Mouse (Mus musculus) limb, embryonic 14.5 days (tissue): Measurements from ENCODE around the gene Gpn2. TPM values are rescaled to one million over a fixed set of nuclear protein-coding genes. Genes with fewer than 3 reads are reported as not detected.

Source experiments
- ATAC-seq: fragments of 200-750 bp; cut with Nextera tagmentation; 2 replicates; pipeline ENCODE4 v1.8.0; 2017; ENCODE audit warnings: low read depth, moderate number of reproducible peaks, moderate TSS enrichment; ENCODE audit not compliant: low FRiP score
- DNase-seq: peaks from one replicate; pipeline ENCODE4 v3.0.0-alpha.2; 2015; ENCODE audit warnings: low spot score
- H3K27ac ChIP-seq: fragments of 300-500 bp; sonication (generic); replicated peaks from 2 replicates; pipeline ENCODE4 v1.5.1; 2014; ENCODE audit warnings: low read depth, mild to moderate bottlenecking, low read length, moderate library complexity, mixed read lengths
- H3K27me3 ChIP-seq: fragments of 300-500 bp; sonication (generic); 2 replicates; pipeline ENCODE4 v1.6.1; 2014; ENCODE audit warnings: low read length, mixed read lengths; ENCODE audit not compliant: control insufficient read depth, insufficient read depth
- H3K36me3 ChIP-seq: fragments of 300-500 bp; sonication (generic); 2 replicates; pipeline ENCODE4 v1.6.1; 2014; ENCODE audit warnings: mild to moderate bottlenecking, low read length, moderate library complexity, mixed read lengths; ENCODE audit not compliant: control insufficient read depth, insufficient read depth
- H3K4me1 ChIP-seq: fragments of 300-500 bp; sonication (generic); 2 replicates; pipeline ENCODE4 v1.6.1; 2014; ENCODE audit warnings: antibody characterized with exemption, low read length, mixed read lengths; ENCODE audit not compliant: control insufficient read depth, insufficient read depth
- H3K4me2 ChIP-seq: fragments of 300-500 bp; sonication (generic); replicated peaks from 2 replicates; pipeline ENCODE4 v1.6.1; 2014; ENCODE audit warnings: low read depth, mild to moderate bottlenecking, low read length, moderate library complexity; ENCODE audit not compliant: severe bottlenecking
- H3K4me3 ChIP-seq: fragments of 300-500 bp; sonication (generic); replicated peaks from 2 replicates; pipeline ENCODE4 v1.5.1; 2014; ENCODE audit warnings: low read length
- H3K9ac ChIP-seq: fragments of 300-500 bp; sonication (generic); 2 replicates; pipeline ENCODE4 v1.6.1; 2014; ENCODE audit warnings: mild to moderate bottlenecking, low read depth, low read length, moderate library complexity; ENCODE audit not compliant: severe bottlenecking
- H3K9me3 ChIP-seq: fragments of 300-500 bp; sonication (generic); 2 replicates; pipeline ENCODE4 v1.6.1; 2016; ENCODE audit warnings: low read length; ENCODE audit not compliant: control insufficient read depth
- POLR2A ChIP-seq: fragments of 200-500 bp; IDR thresholded peaks from 2 replicates; pipeline ENCODE4 v1.8.0; 2012; ENCODE audit warnings: inconsistent platforms, mild to moderate bottlenecking, moderate library complexity, borderline replicate concordance; ENCODE audit not compliant: insufficient read depth, insufficient read length; ENCODE audit errors: extremely low read depth
- WGBS: fragments of 180-500 bp; shearing (Covaris S2); extraction: QIAGEN DNeasy Blood & Tissue Kit; methylation state at CpG from one replicate; pipeline ENCODE4 v1.1.7; 2014; 5-methylcytosine and 5-hydroxymethylcytosine counted together
- polyA plus RNA-seq, 2 experiments: library from polyadenylated mRNA; depleted of rRNA in 1 of 2; stranded (reverse) in 1 of 2; unstranded in 1 of 2; fragments of >200 nt; fragmentation: Nextera tagmentation in 1 of 2; extraction: Ambion mirVana in 1 of 2; gene quantifications; 2 replicates each; pipeline versions ENCODE4 v1.2.1 to v1.2.3; 2012 to 2014

Gene Gpn2
- polyA plus RNA-seq, 2 experiments = 17.6 to 33.2 TPM

DNA sequence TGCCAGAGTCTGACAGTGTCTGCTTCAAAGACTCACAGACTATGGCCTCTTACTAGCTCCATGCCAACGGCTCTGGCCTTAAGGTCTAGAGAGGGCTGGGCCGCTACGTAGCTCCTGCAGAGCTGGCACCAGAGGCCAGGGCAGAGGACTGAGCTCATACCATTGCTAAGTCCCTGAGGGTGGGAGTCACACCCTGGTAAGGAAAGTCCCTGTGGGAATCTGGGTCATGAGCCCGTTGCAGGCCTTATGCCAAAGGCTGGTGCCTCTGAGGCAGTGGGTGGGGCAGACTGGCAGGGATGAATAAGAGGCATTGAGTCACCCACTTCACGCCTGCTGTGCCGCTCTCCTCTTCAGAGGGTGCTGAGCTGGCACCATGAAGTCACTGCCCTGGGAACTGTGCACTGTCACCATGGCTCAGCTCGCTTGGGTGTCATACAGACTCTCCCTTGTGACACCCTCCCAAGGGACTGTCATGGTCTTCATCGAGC, 30.2 kb downstream of the Gpn2 start:
- 84% methylated on average over 7 of the region's 8 CpGs for WGBS
- peaks cover 70% of the 10 kb centered on the region for H3K36me3 ChIP-seq

DNA sequence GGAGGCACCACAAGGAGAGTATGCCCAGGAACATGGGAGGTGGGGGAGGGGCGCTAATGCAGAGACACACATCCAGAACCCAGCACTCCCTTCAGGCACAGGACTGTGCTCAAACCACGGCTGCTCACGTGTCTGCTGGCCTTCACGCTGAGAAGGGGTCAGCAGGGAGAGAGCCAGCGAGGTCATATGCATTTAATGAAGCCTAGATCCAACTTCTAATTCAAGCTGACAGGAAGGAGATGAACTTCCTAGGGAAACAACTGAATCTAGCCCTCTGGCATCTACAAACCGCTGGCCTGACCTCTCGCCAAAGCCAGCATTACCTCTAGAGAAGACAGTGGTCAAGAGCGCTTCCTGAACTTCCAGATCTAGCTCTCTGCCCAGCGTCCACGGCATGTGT, 31.3 kb downstream of the Gpn2 start:
- Histone ChIP-seq H3K36me3 (peaks cover 70% of the 10 kb centered on the region), H3K27ac (no peak overlapping the region), H3K27me3 (no peaks in the 10 kb centered on the region), H3K9ac (no peak overlapping the region), H3K4me1 (no peaks in the 10 kb centered on the region), H3K4me2 (no peak overlapping the region), H3K4me3 (no peak overlapping the region), H3K9me3 (peaks cover 6% of the 10 kb centered on the region; the same call in 1 of the 2 replicates)
- DNase-seq = no peak
- TF ChIP-seq POLR2A = no peak
- WGBS = 77% methylated on average over 10 of the region's 10 CpGs
- ATAC-seq = no peak

More for the DNA sequence above, 30.2 kb downstream of the Gpn2 start:
- Histone ChIP-seq H3K9me3 (peaks cover 6% of the 10 kb centered on the region; the same call in 1 of the 2 replicates), H3K4me2 (no peak overlapping the region), H3K9ac (no peak overlapping the region), H3K4me1 (no peaks in the 10 kb centered on the region), H3K4me3 (no peak overlapping the region), H3K27ac (no peak overlapping the region), H3K27me3 (no peaks in the 10 kb centered on the region)
- DNase-seq = no peak
- no peak for ATAC-seq
- TF ChIP-seq POLR2A = no peak

DNA sequence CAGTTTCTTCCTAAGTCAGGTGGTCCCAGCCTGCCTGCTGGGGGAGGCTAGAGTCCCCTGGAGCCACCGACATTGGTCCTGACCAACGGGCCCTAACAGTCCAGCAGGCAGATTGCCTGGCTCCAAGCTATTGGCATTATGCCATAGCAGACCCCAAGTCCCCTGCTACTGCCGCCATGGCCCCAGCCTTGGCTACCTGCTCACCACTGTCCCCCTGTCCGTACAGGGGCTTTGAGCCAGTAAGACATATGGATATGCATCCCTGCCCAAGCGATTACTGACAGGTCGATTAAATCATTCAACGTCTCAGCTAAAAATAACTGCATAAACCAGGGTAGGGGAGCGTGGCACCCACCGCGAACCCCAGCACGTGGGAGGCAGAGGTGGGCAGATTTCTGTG, 33.8 kb downstream of the Gpn2 start:
- peaks cover 55% of the 10 kb centered on the region for H3K36me3 ChIP-seq

DNA sequence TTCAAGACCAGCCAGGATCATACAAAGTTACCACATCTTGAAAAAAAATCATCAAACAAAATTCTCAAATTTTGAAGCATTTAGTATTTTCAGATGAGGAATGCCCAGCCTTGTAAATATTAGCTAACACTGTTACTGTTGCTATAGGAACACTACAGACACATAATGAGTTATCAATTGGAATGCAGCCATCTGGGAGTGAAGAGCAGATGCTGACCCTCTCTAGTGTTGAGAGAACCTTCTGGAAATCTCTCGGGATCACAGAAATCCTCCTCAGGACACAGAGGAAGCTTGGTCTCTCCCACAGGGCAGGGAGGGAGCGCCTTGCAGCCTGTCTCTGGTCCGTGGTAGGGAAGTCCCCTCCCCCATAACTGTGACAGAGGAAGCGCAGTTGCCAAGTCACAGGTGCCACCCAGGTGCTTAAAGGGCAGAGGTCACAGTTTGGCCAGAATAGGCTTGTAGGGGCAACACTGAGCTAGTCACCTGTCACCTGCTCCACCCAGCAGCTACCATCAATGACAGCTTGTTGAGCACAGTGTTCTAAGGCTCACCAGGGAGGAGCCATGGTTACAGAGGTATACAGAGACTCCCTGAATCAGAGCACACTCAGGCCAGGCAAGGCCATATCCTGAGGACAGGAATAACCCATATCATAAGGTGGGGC, 35.4 kb downstream of the Gpn2 start:
- Histone ChIP-seq H3K9ac (no peak overlapping the region), H3K4me2 (no peak overlapping the region), H3K4me3 (no peak overlapping the region), H3K36me3 (peaks cover 50% of the 10 kb centered on the region), H3K4me1 (no peaks in the 10 kb centered on the region), H3K9me3 (no peaks in the 10 kb centered on the region), H3K27ac (no peak overlapping the region), H3K27me3 (no peaks in the 10 kb centered on the region)
- no peak for TF ChIP-seq POLR2A
- 73% methylated on average over 4 of the region's 4 CpGs for WGBS
- ATAC-seq (no peak), DNase-seq (no peak)

More for the DNA sequence above, 33.8 kb downstream of the Gpn2 start:
- H3K4me1 ChIP-seq = no peaks in the 10 kb centered on the region
- no peaks in the 10 kb centered on the region for H3K27me3 ChIP-seq
- WGBS = 94% methylated on average over 11 of the region's 11 CpGs
- no peak for ATAC-seq
- H3K4me3 ChIP-seq = no peak overlapping the region
- no peak for TF ChIP-seq POLR2A
- H3K9me3 ChIP-seq = no peaks in the 10 kb centered on the region
- no peak overlapping the region for H3K9ac ChIP-seq
- H3K27ac ChIP-seq = no peak overlapping the region
- DNase-seq = no peak
- H3K4me2 ChIP-seq = no peak overlapping the region

DNA sequence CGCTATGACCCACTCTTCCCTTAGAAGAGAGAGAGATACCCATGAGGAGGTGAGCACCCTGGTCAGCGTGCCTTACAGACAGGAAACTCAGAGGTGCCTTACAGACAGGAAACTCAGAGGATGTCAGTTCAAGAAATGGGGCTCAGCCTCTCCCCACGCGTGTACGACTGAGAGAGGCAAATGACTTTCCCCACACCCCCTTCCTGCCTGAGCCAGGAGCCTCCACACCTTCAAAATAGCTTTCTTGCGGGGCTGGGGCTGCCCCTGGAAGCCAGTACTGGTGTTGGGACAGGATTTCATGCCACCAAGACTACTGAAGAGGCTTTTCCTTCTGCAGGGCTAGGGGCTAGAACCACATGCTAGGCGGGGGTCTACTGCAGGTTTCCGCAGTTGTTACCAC, 36.5 kb downstream of the Gpn2 start:
- H3K27ac ChIP-seq = no peak overlapping the region
- H3K27me3 ChIP-seq = no peaks in the 10 kb centered on the region
- H3K4me1 ChIP-seq = no peaks in the 10 kb centered on the region
- peaks cover 50% of the 10 kb centered on the region for H3K36me3 ChIP-seq
- WGBS = 90% methylated on average over 8 of the region's 8 CpGs
- no peak for TF ChIP-seq POLR2A
- H3K9ac ChIP-seq = no peak overlapping the region
- DNase-seq = no peak
- no peak overlapping the region for H3K4me3 ChIP-seq
- ATAC-seq = no peak
- no peak overlapping the region for H3K4me2 ChIP-seq
- H3K9me3 ChIP-seq = no peaks in the 10 kb centered on the region
